Mouse (Mus musculus): ENCODE data around the gene Arhgap22.

The Arhgap22 gene

DNA sequence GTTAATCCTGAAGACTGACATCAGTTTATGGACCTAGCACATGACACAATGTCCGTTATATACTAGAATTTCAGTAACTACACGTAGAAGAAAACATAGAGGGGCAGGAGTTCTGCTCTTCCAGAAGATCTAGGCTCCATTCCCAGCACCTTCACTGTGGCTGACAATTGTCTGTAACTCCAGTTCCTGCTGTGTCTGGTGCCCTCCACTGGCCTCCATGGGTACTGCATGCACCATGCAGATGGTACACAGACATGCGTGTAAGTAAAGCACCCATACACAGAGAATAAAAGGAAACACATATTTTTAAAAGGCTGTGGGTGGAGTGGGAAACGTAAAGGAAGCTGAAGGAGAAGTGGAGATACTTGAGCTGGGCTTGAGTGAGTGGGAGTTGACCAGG, 120.0 kb downstream of the Arhgap22 start:
- DNase-seq (ENCODE audit: low read depth) = peak; percentile 50

DNA sequence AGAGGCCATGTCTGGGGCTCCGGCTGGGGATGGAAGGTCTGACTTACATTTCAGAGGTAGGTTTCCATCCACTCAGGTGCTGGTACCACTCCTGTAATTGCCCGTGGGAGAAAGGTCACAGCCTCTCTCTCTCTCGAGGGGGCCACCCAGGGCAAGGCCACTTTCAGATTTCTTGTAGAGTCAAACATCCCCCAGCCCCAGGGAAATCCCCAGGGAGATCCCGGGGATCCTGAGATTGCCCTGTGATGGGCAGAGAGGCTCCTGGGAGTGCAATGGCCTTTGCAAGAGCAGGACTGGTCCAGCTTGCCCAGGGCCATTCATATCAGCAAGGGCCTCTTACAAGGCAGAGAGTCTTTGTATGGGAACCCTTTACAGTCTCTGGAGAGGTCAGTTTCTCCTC, 120.6 kb downstream of the Arhgap22 start:
- DNase-seq (ENCODE audit: low read depth) = no peak

DNA sequence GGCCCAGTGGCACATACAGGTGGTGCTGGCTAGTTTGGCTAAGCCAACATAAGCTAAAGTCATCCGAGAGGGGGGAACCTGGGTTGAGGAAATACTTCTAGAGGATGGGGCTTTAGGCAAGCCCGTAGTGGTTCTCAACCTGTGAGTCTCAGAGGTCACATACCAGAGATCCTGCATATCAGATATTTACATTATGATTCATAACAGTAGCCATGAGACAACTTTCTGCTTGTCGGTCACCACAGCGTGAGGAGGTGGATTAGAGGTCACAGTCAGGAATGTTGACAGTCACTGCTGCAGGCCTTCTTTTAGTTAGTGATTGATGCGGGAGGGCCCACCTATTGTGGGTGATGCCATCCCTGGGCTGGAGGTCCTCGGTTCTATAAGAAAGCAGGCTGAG, 121.9 kb downstream of the Arhgap22 start:
- DNase-seq (ENCODE audit: low read depth) = no peak

DNA sequence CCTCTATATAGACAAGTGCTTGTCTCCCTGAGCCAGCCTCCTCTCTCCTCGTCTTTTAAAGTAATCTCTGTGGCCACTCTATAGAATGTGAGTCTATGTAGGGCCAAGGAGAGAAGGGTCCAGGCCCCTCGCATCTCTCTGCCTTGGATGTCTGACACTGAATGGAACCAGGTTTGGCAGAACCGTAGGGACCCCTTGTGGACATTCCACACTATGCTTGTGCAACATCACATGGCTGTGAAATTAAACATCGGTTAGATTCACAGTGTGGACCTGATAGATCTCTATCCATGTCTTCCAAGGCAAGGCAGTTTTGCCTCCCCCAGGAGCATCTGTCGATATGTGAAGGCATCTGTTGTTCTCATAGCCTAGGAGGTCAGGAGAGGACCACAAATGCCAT, 124.9 kb downstream of the Arhgap22 start:
- no peak for DNase-seq (ENCODE audit: low read depth)

DNA sequence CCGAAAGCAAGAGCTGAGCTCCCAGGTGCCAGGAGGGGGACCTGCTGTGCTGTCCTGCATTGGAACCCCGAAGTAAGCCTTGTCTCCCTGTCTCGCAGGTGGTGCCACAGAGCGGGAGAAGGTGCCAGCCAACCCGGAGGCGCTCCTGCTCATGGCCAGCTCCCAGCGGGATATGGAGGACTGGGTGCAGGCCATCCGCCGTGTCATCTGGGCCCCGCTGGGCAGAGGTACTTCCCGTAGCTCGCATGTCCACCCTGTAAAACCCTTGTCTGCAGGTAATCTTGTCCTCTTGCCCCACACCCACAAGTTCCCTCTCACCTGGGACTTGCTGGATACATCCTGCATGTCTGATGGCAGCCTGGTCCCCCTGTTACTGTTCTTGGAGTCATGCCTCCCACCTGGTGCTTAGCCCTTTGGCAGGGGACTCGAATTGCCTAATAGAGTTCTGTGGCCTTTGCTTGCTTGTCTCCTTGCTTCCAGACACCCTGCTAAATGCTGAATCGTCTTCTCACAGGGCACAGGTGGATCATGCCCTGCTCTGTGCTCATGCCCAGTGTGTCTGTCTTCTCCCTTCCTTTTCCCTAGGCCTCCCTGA, 129.4 kb downstream of the Arhgap22 start:
- DNase-seq (ENCODE audit: low read depth) = no peak

DNA sequence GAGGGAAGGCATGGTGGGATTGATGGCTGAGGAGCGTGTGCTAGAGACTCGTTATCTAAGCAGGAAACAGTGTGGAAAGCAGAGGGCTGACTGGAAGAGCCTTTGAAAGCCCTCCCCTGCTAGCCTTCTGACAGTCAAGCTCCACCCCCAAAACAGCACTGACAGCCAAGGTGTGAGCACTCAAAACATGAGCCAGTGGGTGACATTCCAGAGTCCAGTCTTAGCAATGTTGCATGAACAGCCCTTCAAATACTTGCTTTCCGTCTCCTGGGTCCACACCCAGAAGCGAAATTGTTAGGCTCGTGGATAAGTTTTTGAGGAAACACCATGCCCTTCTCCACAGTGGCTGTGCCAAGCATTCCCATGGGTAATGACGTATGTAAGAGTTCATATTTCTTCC, 132.7 kb downstream of the Arhgap22 start:
- DNase-seq (ENCODE audit: low read depth) = no peak

DNA sequence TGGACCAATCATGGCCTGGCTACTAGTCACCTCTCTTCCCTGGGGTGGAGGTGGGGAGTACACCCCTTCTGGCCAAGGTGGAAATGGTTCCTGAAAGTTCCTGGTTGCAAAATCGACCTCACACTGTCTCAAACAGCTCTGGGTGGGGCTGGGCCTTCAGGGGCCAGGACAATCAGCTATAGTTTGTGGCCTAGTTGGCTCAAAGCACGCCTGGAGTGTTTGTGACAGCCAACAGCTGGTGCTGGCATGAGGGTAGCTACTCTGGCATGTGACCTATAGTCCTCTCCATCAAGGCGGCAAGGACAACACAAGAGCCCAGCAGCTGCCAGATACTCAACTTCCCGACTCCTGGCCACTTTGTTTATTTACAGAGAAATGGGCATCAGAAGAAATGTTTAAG, 133.9 kb downstream of the Arhgap22 start:
- no peak for DNase-seq (ENCODE audit: low read depth)

DNA sequence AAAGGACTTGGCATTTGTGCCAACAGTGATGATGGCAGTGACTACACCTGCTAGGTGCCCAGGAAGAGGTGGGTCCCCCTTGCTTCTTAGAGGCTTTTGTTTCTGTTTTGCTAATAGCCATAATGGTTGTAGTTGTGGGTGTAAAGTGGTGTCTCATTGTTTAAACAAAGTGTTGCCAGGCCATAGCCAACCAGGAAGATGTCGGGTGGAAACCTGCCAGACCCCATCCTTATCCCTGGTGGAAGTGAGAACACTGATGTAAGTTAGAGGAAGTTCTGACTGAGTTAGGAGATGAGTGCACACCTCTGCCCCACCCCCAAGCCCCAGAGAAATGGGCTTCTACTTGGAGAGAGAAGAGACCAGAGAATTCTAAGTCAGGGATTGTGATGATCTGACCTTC, 134.3 kb downstream of the Arhgap22 start:
- DNase-seq (ENCODE audit: low read depth) = no peak

DNA sequence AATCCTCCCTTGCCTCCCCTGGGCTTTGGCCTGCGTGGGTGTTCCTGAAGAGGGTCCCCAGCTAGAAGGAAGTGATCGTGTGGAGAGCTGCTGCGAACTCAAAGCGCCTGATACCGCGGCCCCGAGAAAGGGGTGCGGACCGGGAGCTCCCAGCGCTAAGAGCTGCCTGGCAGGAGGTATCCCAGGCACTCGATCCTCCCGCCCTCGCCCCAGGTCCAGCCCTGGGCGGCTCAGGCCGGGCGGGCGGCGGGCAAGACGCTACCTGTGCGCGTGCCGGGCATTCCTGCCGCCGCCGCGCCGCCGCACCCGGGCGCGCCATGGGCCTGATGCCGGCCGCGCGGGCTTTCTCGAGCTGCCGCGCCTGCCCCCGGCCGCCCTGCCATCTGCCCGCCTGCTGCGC, 137.2 kb downstream of the Arhgap22 start:
- DNase-seq (ENCODE audit: low read depth) = no peak

DNA sequence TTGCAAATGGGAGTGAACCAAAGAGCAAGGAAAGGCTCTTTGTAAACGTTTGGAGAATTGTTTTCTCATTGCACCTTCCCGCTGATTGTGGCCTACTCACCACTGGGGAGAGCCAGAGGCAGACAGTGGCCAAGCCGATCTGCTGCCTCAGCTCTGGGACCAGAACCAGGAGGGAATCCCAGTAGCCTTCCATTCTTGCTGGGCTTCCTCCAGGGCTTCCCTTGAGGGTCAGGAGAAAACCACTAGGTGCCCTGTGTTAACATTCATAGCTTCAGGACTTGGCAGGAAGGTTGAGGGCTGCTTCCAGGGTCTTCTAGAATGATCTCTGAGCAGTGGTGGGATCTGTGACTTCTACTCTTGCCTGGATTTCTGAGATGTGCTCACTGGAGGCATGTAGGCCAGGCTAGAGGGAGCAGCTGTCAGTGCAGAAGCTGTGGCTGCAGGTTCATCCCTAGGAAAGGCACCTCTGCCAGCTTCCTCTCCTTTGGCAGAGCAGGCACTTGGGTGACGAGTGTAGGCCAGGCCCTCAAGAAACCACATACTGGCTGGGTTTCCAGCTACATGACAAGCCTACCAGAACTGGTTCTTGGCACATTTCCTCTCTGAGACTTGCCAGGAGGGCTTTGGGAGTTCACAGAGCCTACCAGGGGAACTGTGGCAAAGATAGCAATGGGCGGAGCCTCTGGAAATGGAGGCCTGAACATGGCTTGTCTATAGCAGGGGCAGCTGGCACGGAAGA, 138.3 kb downstream of the Arhgap22 start:
- no peak for DNase-seq (ENCODE audit: low read depth)

DNA sequence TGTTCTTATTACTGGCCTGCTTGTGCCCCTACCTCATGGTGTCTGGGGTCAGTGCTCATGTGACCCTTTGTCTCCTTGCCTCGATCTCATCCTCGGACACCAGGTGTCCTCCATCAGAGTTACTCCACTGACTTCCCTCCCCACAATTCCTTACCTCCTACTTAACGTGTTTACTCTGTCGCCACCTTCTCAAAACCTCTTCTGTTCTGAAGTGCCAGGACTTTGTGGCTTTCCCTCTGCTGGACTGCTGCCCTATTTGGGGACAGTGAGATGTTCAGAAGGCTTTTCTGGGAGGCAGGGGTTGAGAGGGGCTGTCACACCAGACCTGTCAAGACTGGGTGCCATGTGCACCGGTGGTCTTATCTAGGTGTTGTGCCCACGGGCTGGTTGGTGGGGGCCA, 139.1 kb downstream of the Arhgap22 start:
- no peak for DNase-seq (ENCODE audit: low read depth)

DNA sequence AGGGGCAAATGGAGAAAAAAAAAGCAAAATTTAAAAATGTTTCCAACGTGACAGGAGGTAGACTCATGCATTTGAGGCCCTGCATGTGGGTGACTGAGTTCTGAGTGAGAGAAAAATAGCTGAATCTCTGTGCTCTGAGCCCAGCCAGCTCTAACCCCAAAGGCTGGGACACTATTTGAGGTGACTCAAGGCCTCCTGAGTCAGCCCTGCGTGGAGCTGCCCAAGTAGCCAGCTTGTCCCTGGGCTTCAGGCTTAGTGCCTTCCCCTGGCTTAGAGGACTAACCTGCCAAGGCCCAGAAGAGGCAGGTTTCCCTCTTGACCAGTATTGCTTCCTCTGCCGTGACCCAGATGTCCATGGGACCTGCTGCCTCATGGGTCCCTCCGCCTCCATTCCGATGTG, 141.4 kb downstream of the Arhgap22 start:
- DNase-seq (ENCODE audit: low read depth) = no peak

DNA sequence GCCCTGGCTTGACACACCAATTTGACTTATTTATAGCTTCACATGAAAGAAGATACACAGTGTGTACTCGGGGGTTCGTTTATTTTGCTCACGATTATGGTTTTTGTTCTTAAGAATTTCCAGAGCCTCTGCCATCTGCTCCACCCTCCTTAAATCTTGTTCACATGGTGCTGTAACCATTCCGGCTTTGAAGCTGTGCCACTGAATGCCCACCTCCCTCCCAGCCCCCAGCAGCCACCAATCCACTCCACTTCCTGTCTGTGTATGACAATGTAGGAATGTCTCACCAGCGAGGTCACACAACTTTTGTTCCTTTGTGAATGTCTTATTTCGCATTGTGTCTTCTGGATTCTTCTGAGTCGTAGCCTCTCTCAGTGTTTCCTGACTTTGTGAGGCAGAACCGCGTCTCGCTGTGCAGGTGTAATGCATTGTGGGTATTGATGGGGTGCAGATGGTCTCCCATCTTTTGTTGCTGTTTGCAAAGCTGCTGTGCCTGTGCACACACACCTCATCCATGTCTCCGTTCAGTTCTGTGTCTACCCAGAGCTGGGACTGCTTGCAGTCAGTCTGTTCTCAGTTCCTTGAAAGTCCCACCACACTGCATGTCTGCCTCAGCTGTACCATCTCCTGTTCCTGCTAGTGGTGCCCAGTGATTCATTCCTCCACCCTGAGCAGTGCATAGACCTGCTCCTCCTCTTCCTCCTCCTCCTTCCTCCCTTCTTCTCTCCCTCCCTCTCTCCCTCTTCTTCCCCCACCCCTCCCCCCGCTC, 144.0 kb downstream of the Arhgap22 start:
- no peak for DNase-seq (ENCODE audit: low read depth)

DNA sequence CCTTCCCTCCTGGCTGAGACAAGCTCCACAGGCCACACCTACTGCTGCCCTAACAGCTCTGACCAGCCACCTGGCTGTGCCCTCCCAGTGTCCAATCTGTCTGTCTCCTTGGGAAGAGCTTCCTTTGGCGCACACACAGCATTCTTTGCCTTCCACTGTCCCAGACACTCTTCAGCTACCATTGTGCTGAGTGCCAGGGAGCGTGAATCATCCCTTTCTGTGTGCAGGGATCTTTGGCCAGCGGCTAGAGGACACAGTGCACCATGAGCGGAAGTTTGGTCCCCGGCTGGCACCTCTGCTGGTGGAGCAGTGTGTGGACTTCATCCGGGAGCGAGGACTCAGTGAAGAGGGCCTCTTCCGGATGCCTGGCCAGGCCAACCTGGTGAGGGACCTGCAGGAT, 145.1 kb downstream of the Arhgap22 start:
- DNase-seq (ENCODE audit: low read depth) = no peak

DNA sequence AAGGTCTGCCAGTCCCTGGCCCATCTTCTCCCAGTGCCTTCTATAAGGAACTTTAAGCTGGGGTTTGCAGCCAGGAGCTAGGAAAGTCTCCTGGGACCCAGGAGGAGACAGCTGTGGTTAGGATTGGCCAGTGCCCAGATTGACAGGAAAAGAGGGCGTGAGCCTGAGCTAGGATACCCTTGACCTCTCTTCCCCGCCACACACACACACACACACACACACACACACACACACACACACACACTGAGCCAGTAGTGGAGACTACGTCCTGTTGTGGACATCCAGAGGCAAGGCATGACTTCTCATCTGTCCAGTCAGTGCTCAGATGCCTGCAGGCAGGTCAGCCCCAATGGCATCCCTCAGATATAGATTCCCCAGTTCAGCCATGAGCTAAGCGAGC, 147.7 kb downstream of the Arhgap22 start:
- DNase-seq (ENCODE audit: low read depth) = no peak

DNA sequence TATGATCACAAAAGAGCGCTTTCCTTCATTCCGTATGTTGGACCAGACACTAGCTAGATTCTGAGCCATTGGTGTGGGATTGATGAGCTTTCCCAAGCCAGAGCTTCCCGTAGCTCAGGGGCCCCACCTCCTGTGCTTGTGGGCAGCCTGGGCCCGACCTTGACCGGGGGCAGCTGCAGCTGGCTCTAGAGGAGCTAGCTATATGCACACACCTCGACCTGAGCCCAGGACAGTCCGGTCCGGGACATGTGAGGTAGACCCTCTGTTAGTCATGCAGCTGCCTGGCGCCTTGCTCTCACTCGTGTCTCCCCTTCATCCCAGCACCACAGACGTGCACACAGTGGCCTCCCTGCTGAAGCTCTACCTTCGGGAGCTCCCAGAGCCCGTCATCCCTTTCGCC, 148.3 kb downstream of the Arhgap22 start:
- no peak for DNase-seq (ENCODE audit: low read depth)

DNA sequence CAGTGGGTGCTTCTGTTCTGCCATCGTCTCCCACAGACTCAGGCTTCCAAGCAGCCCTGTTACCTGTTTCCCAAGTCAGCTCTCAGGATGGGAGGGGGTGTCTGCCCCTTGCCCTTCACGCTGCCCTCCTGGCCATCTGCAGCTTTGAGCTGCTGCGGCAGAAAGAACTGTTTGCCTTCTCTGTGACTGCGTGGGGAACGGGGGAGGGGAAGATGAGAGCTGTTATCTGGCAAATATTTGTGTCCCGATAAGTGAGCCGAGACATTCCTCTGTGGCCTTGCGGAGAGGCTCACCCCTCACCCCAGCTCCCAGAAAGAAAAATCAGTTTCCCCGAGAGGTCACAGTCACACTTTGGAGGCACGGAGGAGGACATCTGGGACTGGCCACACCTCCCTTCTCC, 149.0 kb downstream of the Arhgap22 start:
- DNase-seq (ENCODE audit: low read depth) = no peak

DNA sequence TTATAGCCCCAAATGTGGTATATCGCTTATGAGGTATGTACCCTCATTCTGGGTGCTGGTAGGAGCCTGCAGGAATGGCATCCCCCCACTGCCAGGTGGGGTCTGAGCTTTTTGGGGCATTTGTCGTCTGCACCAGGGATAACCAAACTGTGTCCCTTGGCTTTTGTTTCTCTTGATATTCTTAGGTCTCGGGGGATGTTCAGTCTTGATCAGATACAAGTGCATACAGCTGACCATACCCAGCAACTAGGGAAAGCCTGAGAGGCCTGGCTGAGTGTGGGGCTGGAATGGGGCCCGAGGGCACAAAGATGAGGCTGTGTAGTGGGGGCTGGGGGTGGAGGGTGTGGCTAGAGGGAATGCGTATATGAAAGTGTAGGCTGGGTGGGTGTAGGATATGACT, 149.8 kb downstream of the Arhgap22 start:
- DNase-seq (ENCODE audit: low read depth) = no peak

DNA sequence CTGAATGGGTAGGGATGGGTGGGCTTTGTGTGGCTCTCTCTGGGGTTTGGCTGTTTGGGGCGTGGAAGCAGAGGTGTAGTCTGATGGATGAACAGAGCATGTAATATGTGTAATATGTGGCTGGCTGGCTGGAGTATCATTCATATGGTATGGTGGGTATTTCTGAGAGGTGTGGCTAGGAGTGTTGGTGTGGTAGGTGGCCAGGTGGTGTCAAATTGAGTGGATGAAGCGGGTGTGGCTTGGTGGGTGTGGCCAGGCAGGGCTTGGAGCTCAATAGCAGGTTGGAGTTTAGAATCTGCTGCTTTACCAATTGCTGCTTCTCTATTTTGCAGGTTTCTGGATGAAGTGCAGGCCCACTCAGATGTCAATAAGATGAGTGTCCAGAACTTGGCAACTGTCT, 150.2 kb downstream of the Arhgap22 start:
- DNase-seq (ENCODE audit: low read depth) = no peak

DNA sequence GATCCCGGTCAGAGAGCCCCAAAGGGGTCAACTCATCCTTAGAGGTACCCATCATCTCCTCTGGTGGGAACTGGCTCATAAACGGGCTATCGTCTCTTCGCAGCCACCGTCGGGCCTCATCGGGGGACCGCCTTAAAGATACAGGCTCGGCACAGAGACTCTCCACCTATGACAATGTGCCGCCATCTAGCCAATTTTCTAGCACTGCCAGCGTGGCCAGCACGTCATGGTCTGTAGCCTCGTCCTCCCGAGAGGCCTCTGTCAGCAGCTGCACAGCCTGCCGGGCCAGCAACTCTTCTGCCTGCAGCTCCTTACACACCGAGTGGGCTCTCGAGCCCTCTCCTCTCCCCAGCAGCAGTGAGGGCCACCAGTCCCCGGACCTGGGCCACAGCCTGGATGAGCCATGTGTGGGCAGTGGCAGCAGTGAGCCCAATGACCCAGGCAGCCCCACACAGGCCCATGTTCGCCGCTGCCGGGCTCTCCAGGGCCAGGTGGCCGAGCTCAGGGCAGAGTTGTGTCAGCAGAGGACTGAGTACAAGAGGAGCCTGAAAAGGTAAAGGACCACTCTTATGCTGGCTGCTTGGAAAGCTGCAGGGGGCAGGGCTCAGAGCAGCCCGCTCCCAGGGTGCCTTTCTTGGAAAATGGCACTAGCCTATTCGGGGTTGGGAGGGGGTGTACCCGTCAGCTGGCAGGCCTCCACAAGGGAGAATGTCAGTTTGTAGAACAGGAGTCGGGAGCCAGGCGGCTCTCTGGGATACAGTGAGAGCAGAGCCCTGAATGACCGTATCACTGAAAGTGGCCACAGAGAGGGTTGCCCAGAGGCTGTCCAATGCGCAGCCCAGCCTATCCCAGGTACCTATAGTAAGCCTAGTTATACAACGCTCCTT, 153.3 kb downstream of the Arhgap22 start:
- DNase-seq (ENCODE audit: low read depth) = no peak

DNA sequence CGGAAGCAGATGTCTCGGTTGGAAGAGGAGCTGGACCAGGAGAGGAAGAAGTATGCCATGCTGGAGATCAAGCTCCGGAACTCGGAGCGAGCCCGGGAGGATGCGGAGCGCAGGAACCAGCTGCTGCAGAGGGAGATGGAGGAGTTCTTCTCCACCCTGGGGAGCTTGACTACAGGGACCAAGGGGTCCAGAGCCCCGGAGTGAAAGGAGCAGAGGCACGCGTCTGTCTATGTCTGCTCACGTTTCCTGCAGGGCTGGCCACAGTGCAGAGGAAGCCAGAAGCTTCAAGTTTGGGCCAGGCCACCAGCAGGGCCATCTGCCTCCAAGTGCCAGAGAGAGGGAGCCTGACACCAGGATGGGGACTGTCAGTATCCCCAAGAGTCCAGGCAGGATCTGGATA, 155.5 kb downstream of the Arhgap22 start:
- no peak for DNase-seq (ENCODE audit: low read depth)

DNA sequence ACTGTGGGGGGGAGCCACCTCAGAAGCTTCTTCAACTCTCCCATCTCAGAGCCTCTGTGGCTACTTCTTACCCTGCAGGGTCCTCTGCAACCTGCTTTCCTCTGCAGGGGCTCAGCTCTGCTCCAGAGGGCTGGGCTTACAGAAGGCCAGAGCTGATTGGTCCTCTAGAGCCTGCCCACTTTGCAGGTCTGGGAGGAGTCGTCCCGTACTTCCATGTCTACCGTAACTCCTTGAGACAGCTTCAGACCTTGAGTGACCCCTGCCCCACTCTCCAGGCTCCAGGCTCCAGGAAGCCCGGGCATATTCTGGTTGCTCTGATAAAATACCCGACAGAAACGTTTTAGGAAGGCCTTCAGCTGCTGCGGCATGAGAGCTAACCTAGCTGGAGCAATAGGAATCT, 156.2 kb downstream of the Arhgap22 start:
- no peak for DNase-seq (ENCODE audit: low read depth)
